In the genomic region with DNA sequence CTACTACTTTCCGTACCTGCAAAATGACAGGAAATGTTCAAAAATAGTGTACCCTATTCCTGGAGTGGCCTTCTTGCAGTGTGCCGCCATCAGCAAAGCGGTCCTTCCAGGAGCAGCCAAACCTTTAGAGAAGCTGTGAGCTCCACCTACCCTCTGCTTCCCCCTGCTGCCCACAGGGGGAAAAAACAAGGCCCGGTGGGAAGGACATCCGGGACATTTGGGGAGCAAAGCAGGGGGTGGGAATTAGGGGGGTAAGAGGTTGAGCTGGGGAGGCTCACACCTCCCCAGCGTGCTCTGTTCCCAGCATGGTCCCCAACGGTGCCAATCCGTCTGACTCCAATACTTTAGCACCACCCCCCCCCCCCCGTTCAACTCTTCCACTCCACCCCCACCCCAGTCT, we compare ENCODE assay signal across 8 mouse cellular contexts. TPM values are rescaled to one million over a fixed set of nuclear protein-coding genes. Genes with fewer than 3 reads are reported as not detected.
DNase-seq lines count a peak whose midpoint lies in the region; ATAC-seq and TF ChIP-seq lines count a peak whose summit lies in the region.

No protein-coding gene starts in this region.

- no peak overlapping the region for H3K9ac ChIP-seq in CH12.LX (ENCODE audit: insufficient read depth, low read depth)
- H3K9ac ChIP-seq in forebrain, embryonic 11.5 days (ENCODE audit: low read length), result peak overlapping the region; percentile 0; the same call in 1 of the 2 replicates
- peak overlapping the region; percentile 42; the same call in 1 of the 2 replicates for H3K9ac ChIP-seq in heart, embryonic 15.5 days
- H3K9ac ChIP-seq in liver, embryonic 14.5 days (replicated peaks), result no peak overlapping the region
- H3K9ac ChIP-seq in neural tube, embryonic 14.5 days (replicated peaks; ENCODE audit: low read depth, low read length), result peak overlapping the region; percentile 32; the same call in 1 of the 2 replicates

- no peak for TF ChIP-seq EP300 in CH12.LX (IDR thresholded peaks at IDR 0.05; ENCODE audit: low read length)
- TF ChIP-seq EP300 in liver, embryonic 14.5 days (IDR thresholded peaks at IDR 0.05; ENCODE audit: low read depth), result no peak

- H3K4me2 ChIP-seq in CH12.LX (ENCODE audit: insufficient read depth, low read depth, poor library complexity, severe bottlenecking), result peak overlapping the region; percentile 41
- peak overlapping the region; percentile 46 for H3K4me2 ChIP-seq in forebrain, embryonic 11.5 days (ENCODE audit: low read depth, low read length, severe bottlenecking)
- peak overlapping the region; percentile 61 for H3K4me2 ChIP-seq in heart, embryonic 15.5 days
- peak overlapping the region; percentile 31 for H3K4me2 ChIP-seq in liver, embryonic 14.5 days (ENCODE audit: low read depth)
- H3K4me2 ChIP-seq in neural tube, embryonic 14.5 days (ENCODE audit: low read depth, low read length), result peak overlapping the region; percentile 43

- in situ Hi-C loops in CH12.LX (cut with MboI; ENCODE audit: low pct_ligation_motif_present, low pct_unique_long_range_greater_than_20kb, low sequenced_read_pairs), result loop anchor here (5.0 to 10.0 kb wide), 3 partner anchors 51 to 304 kb away; no protein-coding TSS in a partner anchor

- H3K36me3 ChIP-seq in CH12.LX (replicated peaks in 1 of 2; ENCODE audit: control insufficient read depth in 1 of 2, insufficient read depth in 1 of 2, low read length in 1 of 2), result no peaks in the 10 kb centered on the region
- H3K36me3 ChIP-seq in forebrain, embryonic 11.5 days (ENCODE audit: control insufficient read depth, insufficient read depth, low read length), result no peaks in the 10 kb centered on the region
- H3K36me3 ChIP-seq in heart, embryonic 15.5 days, result no peaks in the 10 kb centered on the region
- no peaks in the 10 kb centered on the region for H3K36me3 ChIP-seq in liver, embryonic 14.5 days (replicated peaks; ENCODE audit: control insufficient read depth, insufficient read depth, low read depth)
- no peaks in the 10 kb centered on the region for H3K36me3 ChIP-seq in neural tube, embryonic 14.5 days (ENCODE audit: control insufficient read depth, insufficient read depth, low read length)

- H3K9me3 ChIP-seq in CH12.LX (replicated peaks; ENCODE audit: low read length), result no peaks in the 10 kb centered on the region
- H3K9me3 ChIP-seq in forebrain, embryonic 11.5 days (ENCODE audit: control insufficient read depth, low read length), result no peaks in the 10 kb centered on the region
- H3K9me3 ChIP-seq in heart, embryonic 15.5 days (replicated peaks), result no peaks in the 10 kb centered on the region
- no peaks in the 10 kb centered on the region for H3K9me3 ChIP-seq in liver, embryonic 14.5 days (ENCODE audit: control insufficient read depth, low read length)
- H3K9me3 ChIP-seq in neural tube, embryonic 14.5 days (ENCODE audit: control insufficient read depth, low read length), result no peaks in the 10 kb centered on the region

- peak; percentile 24 to 77; a peak in 3 of 4 replicates for TF ChIP-seq CTCF in CH12.LX (conservative IDR thresholded peaks at IDR 0.05 in 1 of 2, IDR thresholded peaks at IDR 0.05 in 1 of 2; ENCODE audit: low read depth in 2 of 2, low read length in 2 of 2)
- TF ChIP-seq CTCF in liver, embryonic 14.5 days (IDR thresholded peaks at IDR 0.05; ENCODE audit: low read depth), result peak; percentile 85

- peak; percentile 68 for ATAC-seq in forebrain, embryonic 11.5 days (replicated peaks; ENCODE audit: low FRiP score)
- peak; percentile 54 for ATAC-seq in heart, embryonic 15.5 days (replicated peaks; ENCODE audit: insufficient number of reproducible peaks, insufficient read depth, low FRiP score, low read depth)
- no peak for ATAC-seq in liver, embryonic 14.5 days (ENCODE audit: insufficient read depth)
- peak; percentile 79 for ATAC-seq in neural tube, embryonic 14.5 days (ENCODE audit: low read depth)

- 6% methylated on average over 9 of the region's 9 CpGs for WGBS in forebrain, embryonic 11.5 days
- WGBS in heart, embryonic 15.5 days, result 2% methylated on average over 7 of the region's 9 CpGs
- WGBS in liver, embryonic 14.5 days (ENCODE audit: insufficient replicate concordance), result 10% methylated on average over 9 of the region's 9 CpGs
- WGBS in neural tube, embryonic 14.5 days, result 8% methylated on average over 9 of the region's 9 CpGs

- H3K27ac ChIP-seq in CH12.LX (ENCODE audit: insufficient read depth, low read depth), result no peak overlapping the region
- no peak overlapping the region for H3K27ac ChIP-seq in forebrain, embryonic 11.5 days (ENCODE audit: low read depth, low read length)
- H3K27ac ChIP-seq in heart, embryonic 15.5 days, result no peak overlapping the region
- H3K27ac ChIP-seq in liver, embryonic 14.5 days, result no peak overlapping the region
- H3K27ac ChIP-seq in neural tube, embryonic 14.5 days (ENCODE audit: low read depth, low read length), result no peak overlapping the region

- H3K27me3 ChIP-seq in CH12.LX (replicated peaks), result peaks cover 69% of the 10 kb centered on the region
- H3K27me3 ChIP-seq in forebrain, embryonic 11.5 days (ENCODE audit: control insufficient read depth, insufficient read depth, low read length), result no peaks in the 10 kb centered on the region
- H3K27me3 ChIP-seq in heart, embryonic 15.5 days, result 0 out of 2 replicates have a peak, but pooled peaks cover 5% of the 10 kb centered on the region
- no peaks in the 10 kb centered on the region for H3K27me3 ChIP-seq in liver, embryonic 14.5 days (ENCODE audit: control insufficient read depth, insufficient read depth, low read length)
- no peaks in the 10 kb centered on the region for H3K27me3 ChIP-seq in neural tube, embryonic 14.5 days (ENCODE audit: control insufficient read depth, insufficient read depth, low read length)

- H3K4me1 ChIP-seq in CH12.LX (ENCODE audit: control insufficient read depth in 1 of 2, insufficient read depth in 2 of 2), result peaks cover 3 to 17% of the 10 kb centered on the region in 2 experiments; a peak in 3 of 4 replicates
- H3K4me1 ChIP-seq in forebrain, embryonic 11.5 days (replicated peaks; ENCODE audit: control insufficient read depth, insufficient read depth, low read length), result peaks cover 2% of the 10 kb centered on the region; the same call in 1 of the 2 replicates
- peaks cover 19% of the 10 kb centered on the region for H3K4me1 ChIP-seq in heart, embryonic 15.5 days (replicated peaks)
- H3K4me1 ChIP-seq in liver, embryonic 14.5 days (replicated peaks; ENCODE audit: control insufficient read depth in 2 of 2, insufficient read depth in 2 of 2, low read length in 1 of 2), result no peaks in the 10 kb centered on the region
- H3K4me1 ChIP-seq in neural tube, embryonic 14.5 days (ENCODE audit: control insufficient read depth, insufficient read depth, low read length), result peaks cover 8% of the 10 kb centered on the region; the same call in 1 of the 2 replicates

- dilution Hi-C loops in CH12.LX (cut with MboI; ENCODE audit: extremely low pct_ligation_motif_present, extremely low pct_unique_long_range_greater_than_20kb, low sequenced_read_pairs), result no loop called here

- peak; percentile 41 for DNase-seq in CH12.LX (ENCODE audit: extremely low read depth)
- DNase-seq in c-Kit-positive CD71-negative TER-119-negative erythroid progenitor cells, embryonic 14.5 days (ENCODE audit: low read depth), result peak; percentile 49
- DNase-seq in forebrain, embryonic 11.5 days (ENCODE audit: low spot score), result peak; percentile 90
- peak; percentile 84 for DNase-seq in kidney, postnatal 14 days
- DNase-seq in liver, embryonic 14.5 days (ENCODE audit: low read depth in 3 of 3, low spot score in 3 of 3), result no peak
- peak; percentile 83 for DNase-seq in thymus, postnatal 25 days

- TF ChIP-seq POLR2A in CH12.LX (IDR thresholded peaks at IDR 0.05; ENCODE audit: low read depth, low read length), result no peak

- no peaks in the 10 kb centered on the region for H3K79me2 ChIP-seq in CH12.LX (replicated peaks; ENCODE audit: control insufficient read depth, extremely low read depth, insufficient read depth, poor library complexity, severe bottlenecking)

- no peak overlapping the region for H3K4me3 ChIP-seq in CH12.LX (replicated peaks in 1 of 3; ENCODE audit: low read depth in 2 of 3, low read length in 2 of 3, poor library complexity in 1 of 3)
- peak overlapping the region; percentile 18; the same call in 1 of the 2 replicates for H3K4me3 ChIP-seq in forebrain, embryonic 11.5 days (ENCODE audit: low read depth, low read length)
- H3K4me3 ChIP-seq in heart, embryonic 15.5 days, result peak overlapping the region; percentile 34
- H3K4me3 ChIP-seq in liver, embryonic 14.5 days (ENCODE audit: insufficient read depth in 1 of 2, low read depth in 2 of 2, low read length in 2 of 2), result no peak overlapping the region
- H3K4me3 ChIP-seq in neural tube, embryonic 14.5 days (ENCODE audit: low read depth, low read length), result 0 out of 2 replicates have a peak overlapping the region, but pooled peaks have one; percentile 4

- TF ChIP-seq RAD21 in CH12.LX (IDR thresholded peaks at IDR 0.05; ENCODE audit: low read depth, low read length), result peak; percentile 69

TF ChIP-seq in CH12.LX, 34 proteins besides CTCF, POLR2A, EP300 and RAD21:
- TF ChIP-seq MAX (IDR thresholded peaks at IDR 0.05; ENCODE audit: low read length) (no peak), SMC3 (IDR thresholded peaks at IDR 0.05; ENCODE audit: low read depth, low read length) (peak; percentile 68)

RNA-seq across cellular contexts. Expression of gene Fmod, which starts 8.9 kb away (rescaled TPM):
- total RNA-seq in CH12.LX (2012; rRNA removed) (not detected in 2 replicates), CH12.LX (2014; rRNA removed) (not detected in 2 replicates)
- polyA plus RNA-seq in CH12.LX (2012; ENCODE audit: insufficient read length, low read depth), result not detected in 2 replicates
- polyA plus RNA-seq in forebrain, embryonic 11.5 days (2014; fragmentation: Nextera tagmentation; extraction: Ambion mirVana), result 2.2 and 3.6 TPM in 2 replicates
- 23.3 and 32.3 TPM in 2 replicates for polyA plus RNA-seq in heart, embryonic 15.5 days (2015; fragmentation: Nextera tagmentation; extraction: Ambion mirVana)
- 1.1 TPM in 2 replicates for polyA plus RNA-seq in liver, embryonic 14.5 days (2012; rRNA removed)
- polyA plus RNA-seq in liver, embryonic 14.5 days (2014; fragmentation: Nextera tagmentation; extraction: Ambion mirVana), result 1.1 and 1.6 TPM in 2 replicates
- 0.23 and 13.8 TPM in 2 replicates for polyA plus RNA-seq in neural tube, embryonic 14.5 days (2014; fragmentation: Nextera tagmentation; extraction: Ambion mirVana)

RNA-seq across cellular contexts. Expression of gene Btg2, which starts 32.9 kb away (rescaled TPM):
- total RNA-seq in CH12.LX (2012; rRNA removed) (11.6 and 14.4 TPM in 2 replicates), CH12.LX (2014; rRNA removed) (14.8 and 19.7 TPM in 2 replicates)
- polyA plus RNA-seq in CH12.LX (2012; ENCODE audit: insufficient read length, low read depth), result 6.9 and 7.2 TPM in 2 replicates
- 110 TPM in 2 replicates for polyA plus RNA-seq in forebrain, embryonic 11.5 days (2014; fragmentation: Nextera tagmentation; extraction: Ambion mirVana)
- 36.9 and 45.4 TPM in 2 replicates for polyA plus RNA-seq in heart, embryonic 15.5 days (2015; fragmentation: Nextera tagmentation; extraction: Ambion mirVana)
- polyA plus RNA-seq in liver, embryonic 14.5 days (2012; rRNA removed), result 40.1 and 45.3 TPM in 2 replicates
- 78.2 and 85.2 TPM in 2 replicates for polyA plus RNA-seq in liver, embryonic 14.5 days (2014; fragmentation: Nextera tagmentation; extraction: Ambion mirVana)
- 22.4 and 26.9 TPM in 2 replicates for polyA plus RNA-seq in neural tube, embryonic 14.5 days (2014; fragmentation: Nextera tagmentation; extraction: Ambion mirVana)

Comparison
In these comparisons a context has a peak if more than half of its experiments do, and no peak if none do; other contexts are left out.
1. DNase-seq: peak in CH12.LX (single experiment), c-Kit-positive CD71-negative TER-119-negative erythroid progenitor cells, embryonic 14.5 days (single experiment), forebrain, embryonic 11.5 days (single experiment), kidney, postnatal 14 days (single experiment) and thymus, postnatal 25 days (single experiment); none in liver, embryonic 14.5 days (0 of 3).
2. H3K4me3 ChIP-seq: peak in forebrain, embryonic 11.5 days (single experiment), heart, embryonic 15.5 days (single experiment) and neural tube, embryonic 14.5 days (single experiment); none in CH12.LX (0 of 3) and liver, embryonic 14.5 days (0 of 2).
3. H3K9ac ChIP-seq: peak in forebrain, embryonic 11.5 days (single experiment), heart, embryonic 15.5 days (single experiment) and neural tube, embryonic 14.5 days (single experiment); none in CH12.LX (single experiment) and liver, embryonic 14.5 days (single experiment).
4. Peak in every context shown above with its lines, with median percentiles within 50 percentile points of each other: H3K4me2 ChIP-seq.